Mouse (Mus musculus) limb, embryonic 12.5 days (tissue): ENCODE data around the gene Cyp26a1. TPM values are rescaled to one million over a fixed set of nuclear protein-coding genes. Genes with fewer than 3 reads are reported as not detected.

Source experiments
- ATAC-seq: fragments of 200-750 bp; cut with Nextera tagmentation; 2 replicates; pipeline ENCODE4 v1.8.0; 2017; ENCODE audit warnings: low read depth, moderate TSS enrichment; ENCODE audit not compliant: insufficient number of reproducible peaks, insufficient read depth, low FRiP score, low TSS enrichment
- H3K27ac ChIP-seq: fragments of 300-500 bp; sonication (generic); 2 replicates; pipeline ENCODE4 v1.5.1; 2016; ENCODE audit warnings: mild to moderate bottlenecking, moderate library complexity
- H3K27me3 ChIP-seq: fragments of 300-500 bp; sonication (generic); 2 replicates; pipeline ENCODE4 v1.6.1; 2016; ENCODE audit warnings: mild to moderate bottlenecking, moderate library complexity
- H3K36me3 ChIP-seq: fragments of 300-500 bp; sonication (generic); 2 replicates; pipeline ENCODE4 v1.6.1; 2016; ENCODE audit warnings: mild to moderate bottlenecking, moderate library complexity
- H3K4me1 ChIP-seq: fragments of 300-500 bp; sonication (generic); replicated peaks from 2 replicates; pipeline ENCODE4 v1.6.1; 2016
- H3K4me2 ChIP-seq: fragments of 300-500 bp; sonication (generic); 2 replicates; pipeline ENCODE4 v1.6.1; 2016; ENCODE audit warnings: mild to moderate bottlenecking, moderate library complexity
- H3K4me3 ChIP-seq: fragments of 300-500 bp; sonication (generic); replicated peaks from 2 replicates; pipeline ENCODE4 v1.5.1; 2016; ENCODE audit warnings: mild to moderate bottlenecking
- H3K9ac ChIP-seq: fragments of 300-500 bp; sonication (generic); replicated peaks from 2 replicates; pipeline ENCODE4 v1.6.1; 2016; ENCODE audit warnings: mild to moderate bottlenecking, moderate library complexity
- H3K9me3 ChIP-seq: fragments of 300-500 bp; sonication (generic); 2 replicates; pipeline ENCODE4 v1.6.1; 2016; ENCODE audit warnings: mild to moderate bottlenecking, moderate library complexity
- WGBS: fragments of 180-500 bp; shearing (Covaris S2); methylation state at CpG from one replicate; pipeline ENCODE4 v1.1.7; 2016; 5-methylcytosine and 5-hydroxymethylcytosine counted together
- polyA plus RNA-seq: library from polyadenylated mRNA; unstranded; fragments of >200 nt; fragmentation: Nextera tagmentation; extraction: Ambion mirVana; gene quantifications from 2 replicates; pipeline ENCODE4 v1.2.1, GENCODE M21; 2016

Gene Cyp26a1
- polyA plus RNA-seq, 1 experiment from 2014 or later: 6.0 TPM

DNA sequence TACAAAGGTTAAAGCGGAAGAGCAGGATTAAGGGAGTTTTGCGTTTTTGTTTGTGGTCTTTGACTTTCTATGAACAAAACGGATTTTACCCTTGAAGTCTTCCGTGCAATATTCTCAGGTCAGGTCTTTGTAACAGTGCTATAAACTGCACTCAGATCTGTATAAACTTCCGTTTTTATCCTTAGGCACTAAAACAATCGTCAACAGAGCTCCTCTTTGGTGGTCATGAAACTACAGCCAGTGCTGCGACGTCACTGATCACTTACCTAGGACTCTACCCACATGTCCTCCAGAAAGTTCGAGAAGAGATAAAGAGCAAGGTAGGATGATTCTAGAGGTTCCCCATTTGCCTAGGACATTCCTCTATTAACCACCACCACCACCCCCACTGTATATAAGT is 2.1 kb downstream of the Cyp26a1 start:
- Histone ChIP-seq H3K27ac (no peak overlapping the region), H3K27me3 (peaks cover 89% of the 10 kb centered on the region), H3K4me2 (no peak overlapping the region), H3K4me1 (peaks cover 38% of the 10 kb centered on the region), H3K4me3 (no peak overlapping the region), H3K9ac (no peak overlapping the region), H3K36me3 (no peaks in the 10 kb centered on the region), H3K9me3 (no peaks in the 10 kb centered on the region)
- ATAC-seq: no peak
- WGBS: 11% methylated on average over 9 of the region's 9 CpGs

- Histone ChIP-seq H3K4me1 (peaks cover 15% of the 10 kb centered on the region), H3K27ac (no peak overlapping the region), H3K4me2 (no peak overlapping the region), H3K4me3 (no peak overlapping the region), H3K9me3 (no peaks in the 10 kb centered on the region), H3K9ac (no peak overlapping the region), H3K27me3 (peaks cover 60% of the 10 kb centered on the region), H3K36me3 (no peaks in the 10 kb centered on the region)
- ATAC-seq: no peak
- WGBS: 62% methylated on average over 21 of the region's 21 CpGs
Measured at GRCm38 (mm10) chr19:37702377-37703076, 4.9 kb downstream of the Cyp26a1 start.

DNA sequence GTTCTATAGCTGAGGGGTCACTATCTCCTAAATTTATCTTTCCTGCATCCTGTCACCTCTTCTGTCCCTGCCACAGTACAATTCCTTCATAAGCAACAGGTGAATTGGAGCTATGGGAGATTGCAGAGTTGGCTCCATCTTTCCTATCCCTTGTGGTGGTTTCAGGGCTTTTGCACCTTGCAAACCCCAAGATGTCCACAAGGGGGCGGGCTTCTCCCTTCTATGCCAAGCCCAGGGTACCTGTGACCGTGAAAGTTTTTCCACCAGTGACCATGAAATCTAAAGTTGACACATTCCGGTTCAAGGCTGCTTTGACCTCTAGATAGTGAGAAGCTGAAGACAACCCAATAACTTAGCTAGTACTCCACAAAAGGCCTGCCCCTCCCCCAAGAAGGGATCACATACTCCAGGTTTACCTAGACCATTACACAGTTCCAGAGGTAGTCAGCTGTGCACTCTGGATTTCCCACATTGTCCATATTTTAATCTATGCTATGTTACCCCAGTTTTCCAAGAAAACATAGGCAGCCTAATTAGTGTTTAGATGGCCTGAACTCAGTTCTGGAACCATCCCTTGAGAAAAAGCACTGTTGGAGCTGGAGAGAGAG is 6.4 kb downstream of the Cyp26a1 start:
- ATAC-seq: no peak; the same call in 1 of the 2 replicates
- Histone ChIP-seq H3K4me2 (no peak overlapping the region), H3K9ac (no peak overlapping the region), H3K27ac (no peak overlapping the region), H3K4me3 (no peak overlapping the region), H3K9me3 (no peaks in the 10 kb centered on the region), H3K36me3 (no peaks in the 10 kb centered on the region), H3K27me3 (peaks cover 46% of the 10 kb centered on the region), H3K4me1 (peaks cover under 1% of the 10 kb centered on the region)
- WGBS: 13% methylated on average over 3 of the region's 3 CpGs

- H3K36me3 ChIP-seq: no peaks in the 10 kb centered on the region
- no peak for ATAC-seq
- 89% methylated on average over 5 of the region's 5 CpGs for WGBS
- no peaks in the 10 kb centered on the region for H3K9me3 ChIP-seq
- H3K9ac ChIP-seq: no peak overlapping the region
- H3K27ac ChIP-seq: no peak overlapping the region
- no peak overlapping the region for H3K4me2 ChIP-seq
- H3K4me1 ChIP-seq: no peaks in the 10 kb centered on the region
- no peak overlapping the region for H3K4me3 ChIP-seq
- H3K27me3 ChIP-seq: peaks cover 28% of the 10 kb centered on the region
Measured at GRCm38 (mm10) chr19:37705722-37706121, 8.1 kb downstream of the Cyp26a1 start.

- H3K9ac ChIP-seq: no peak overlapping the region
- WGBS: 67% methylated on average over 10 of the region's 10 CpGs
- no peaks in the 10 kb centered on the region for H3K27me3 ChIP-seq
- no peak overlapping the region for H3K4me2 ChIP-seq
- no peak overlapping the region for H3K27ac ChIP-seq
- no peak overlapping the region for H3K4me3 ChIP-seq
- H3K36me3 ChIP-seq: no peaks in the 10 kb centered on the region
- no peaks in the 10 kb centered on the region for H3K9me3 ChIP-seq
- H3K4me1 ChIP-seq: no peaks in the 10 kb centered on the region
- ATAC-seq: no peak
Measured at GRCm38 (mm10) chr19:37714681-37715080, 17.1 kb downstream of the Cyp26a1 start.

DNA sequence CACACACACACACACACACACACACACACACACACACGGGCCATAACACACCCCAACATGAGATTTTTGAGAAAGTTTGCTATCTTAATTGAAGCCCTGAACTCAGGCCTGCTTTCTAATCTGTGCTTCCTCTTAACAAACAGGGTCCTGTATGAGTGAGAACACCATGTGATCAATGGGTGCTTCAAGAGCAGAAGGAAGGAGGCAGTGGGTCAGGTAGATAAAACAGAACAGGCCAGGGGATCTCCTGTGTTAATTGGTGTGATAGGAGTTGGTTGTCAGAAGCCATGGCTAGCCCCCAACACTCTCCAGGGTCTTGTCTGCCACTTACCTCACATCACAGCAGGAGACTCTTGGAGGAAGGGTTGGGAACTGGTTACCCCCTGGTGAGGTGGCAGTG is 18.4 kb downstream of the Cyp26a1 start:
- WGBS: 82% methylated on average over 1 of the region's 1 CpGs
- ATAC-seq: no peak
- H3K4me1 ChIP-seq: no peaks in the 10 kb centered on the region
- H3K4me3 ChIP-seq: no peak overlapping the region
- H3K9ac ChIP-seq: no peak overlapping the region
- no peaks in the 10 kb centered on the region for H3K36me3 ChIP-seq
- no peaks in the 10 kb centered on the region for H3K27me3 ChIP-seq
- no peak overlapping the region for H3K4me2 ChIP-seq
- H3K27ac ChIP-seq: no peak overlapping the region
- no peaks in the 10 kb centered on the region for H3K9me3 ChIP-seq

DNA sequence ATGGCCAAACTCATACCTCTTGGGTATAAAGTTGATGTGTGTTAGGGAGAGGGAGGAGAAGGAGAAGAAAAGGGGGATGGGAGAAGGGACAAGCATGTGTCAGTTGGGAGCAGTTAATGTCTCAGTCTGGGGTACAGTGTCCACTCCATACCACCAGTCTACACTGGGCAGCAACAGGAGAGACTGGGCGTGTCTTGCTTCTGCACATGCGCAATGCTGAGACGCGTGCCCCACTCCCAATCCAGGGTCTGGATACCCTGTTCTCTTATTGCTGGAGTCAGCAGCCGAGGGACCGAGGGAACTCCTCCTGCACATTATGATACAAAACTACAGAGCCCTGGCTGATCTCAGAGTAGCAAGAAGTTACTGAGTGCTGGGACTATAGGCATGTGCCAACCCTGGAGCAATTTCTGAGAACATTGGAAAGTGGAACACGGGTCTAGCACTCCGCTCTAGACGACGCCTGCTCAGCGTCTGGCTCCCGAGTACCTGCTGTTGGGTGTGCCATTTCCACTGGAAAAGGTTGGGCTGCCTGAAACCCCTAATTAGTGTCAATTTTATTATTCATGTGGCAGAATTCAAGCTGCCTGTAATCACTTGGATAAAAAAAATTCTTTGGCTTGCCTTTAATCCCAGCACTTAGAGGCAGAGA is 19.1 kb downstream of the Cyp26a1 start:
- H3K9me3 ChIP-seq: no peaks in the 10 kb centered on the region
- no peak overlapping the region for H3K4me2 ChIP-seq
- no peak overlapping the region for H3K4me3 ChIP-seq
- WGBS: 81% methylated on average over 12 of the region's 12 CpGs
- ATAC-seq: no peak
- H3K27ac ChIP-seq: no peak overlapping the region
- H3K27me3 ChIP-seq: no peaks in the 10 kb centered on the region
- no peaks in the 10 kb centered on the region for H3K36me3 ChIP-seq
- H3K4me1 ChIP-seq: no peaks in the 10 kb centered on the region
- H3K9ac ChIP-seq: no peak overlapping the region

- Histone ChIP-seq H3K9me3 (no peaks in the 10 kb centered on the region), H3K9ac (no peak overlapping the region), H3K4me1 (no peaks in the 10 kb centered on the region), H3K4me3 (no peak overlapping the region), H3K27me3 (no peaks in the 10 kb centered on the region), H3K4me2 (no peak overlapping the region), H3K27ac (no peak overlapping the region), H3K36me3 (no peaks in the 10 kb centered on the region)
- ATAC-seq: no peak
- 20% methylated on average over 1 of the region's 1 CpGs for WGBS
Measured at GRCm38 (mm10) chr19:37719166-37719565, 21.6 kb downstream of the Cyp26a1 start.

DNA sequence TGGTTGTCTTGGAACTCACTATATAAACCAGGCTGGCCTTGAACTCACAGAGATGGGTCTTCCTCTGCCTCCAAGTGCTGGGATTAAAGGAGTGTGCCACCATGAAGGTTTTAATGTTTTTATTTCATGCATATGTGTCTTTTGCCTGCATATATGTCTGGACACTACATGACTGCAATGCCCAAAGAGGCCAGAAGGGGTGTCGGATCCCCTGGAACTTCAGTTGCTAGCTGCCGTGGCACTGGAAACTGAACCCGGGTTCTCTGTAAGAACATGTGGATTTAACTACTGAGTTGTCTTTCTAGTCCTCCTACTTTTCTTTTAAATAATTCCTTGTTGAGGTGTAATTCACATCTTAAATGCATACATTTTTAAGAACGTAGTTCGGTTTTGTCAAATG is 27.0 kb downstream of the Cyp26a1 start:
- H3K27me3 ChIP-seq: 0 out of 2 replicates have a peak, but pooled peaks cover 4% of the 10 kb centered on the region
- no peak overlapping the region for H3K4me3 ChIP-seq
- no peak overlapping the region for H3K4me2 ChIP-seq
- 94% methylated on average over 5 of the region's 5 CpGs for WGBS
- ATAC-seq: no peak
- H3K9ac ChIP-seq: no peak overlapping the region
- no peaks in the 10 kb centered on the region for H3K9me3 ChIP-seq
- H3K36me3 ChIP-seq: no peaks in the 10 kb centered on the region
- no peak overlapping the region for H3K27ac ChIP-seq
- H3K4me1 ChIP-seq: no peaks in the 10 kb centered on the region

GRCm38 (mm10) chr19:37726585-37726984 is 29.0 kb downstream of the Cyp26a1 start:
- Histone ChIP-seq H3K27ac (no peak overlapping the region), H3K4me2 (no peak overlapping the region), H3K4me3 (no peak overlapping the region), H3K9ac (no peak overlapping the region), H3K9me3 (no peaks in the 10 kb centered on the region), H3K36me3 (no peaks in the 10 kb centered on the region), H3K27me3 (0 out of 2 replicates have a peak, but pooled peaks cover 4% of the 10 kb centered on the region), H3K4me1 (no peaks in the 10 kb centered on the region)
- 90% methylated on average over 7 of the region's 7 CpGs for WGBS
- ATAC-seq: no peak

DNA sequence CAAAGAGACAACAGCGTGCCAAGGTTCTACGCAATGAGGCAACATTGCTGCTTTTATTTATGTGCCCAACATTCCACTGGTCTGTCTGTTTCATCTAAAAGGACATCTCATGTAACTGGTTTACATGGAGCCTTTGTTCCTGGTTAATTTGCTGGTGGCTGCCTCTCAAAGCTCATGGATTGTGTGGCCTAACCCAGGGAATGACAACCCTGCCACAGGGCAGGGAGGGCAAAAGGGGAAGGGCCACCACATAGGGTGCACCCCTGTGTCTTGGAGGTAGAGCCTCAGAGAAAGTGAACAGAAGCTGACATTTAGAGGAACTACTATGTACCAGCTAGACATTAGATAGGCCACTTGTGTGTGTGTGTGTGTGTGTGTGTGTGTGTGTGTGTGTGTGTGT is 29.8 kb downstream of the Cyp26a1 start:
- no peaks in the 10 kb centered on the region for H3K4me1 ChIP-seq
- 88% methylated on average over 2 of the region's 2 CpGs for WGBS
- no peak overlapping the region for H3K27ac ChIP-seq
- no peak overlapping the region for H3K4me3 ChIP-seq
- no peaks in the 10 kb centered on the region for H3K9me3 ChIP-seq
- H3K4me2 ChIP-seq: no peak overlapping the region
- no peak for ATAC-seq
- 0 out of 2 replicates have a peak, but pooled peaks cover 4% of the 10 kb centered on the region for H3K27me3 ChIP-seq
- H3K9ac ChIP-seq: no peak overlapping the region
- no peaks in the 10 kb centered on the region for H3K36me3 ChIP-seq
